Mouse (Mus musculus): ENCODE measurements at regions not wholly inside any gene's neighbourhood (a gene's known extent, or its start where the extent isn't known, plus 50 kb on each side); places are given as distances from the start of the nearest gene placed in this dataset.

DNA sequence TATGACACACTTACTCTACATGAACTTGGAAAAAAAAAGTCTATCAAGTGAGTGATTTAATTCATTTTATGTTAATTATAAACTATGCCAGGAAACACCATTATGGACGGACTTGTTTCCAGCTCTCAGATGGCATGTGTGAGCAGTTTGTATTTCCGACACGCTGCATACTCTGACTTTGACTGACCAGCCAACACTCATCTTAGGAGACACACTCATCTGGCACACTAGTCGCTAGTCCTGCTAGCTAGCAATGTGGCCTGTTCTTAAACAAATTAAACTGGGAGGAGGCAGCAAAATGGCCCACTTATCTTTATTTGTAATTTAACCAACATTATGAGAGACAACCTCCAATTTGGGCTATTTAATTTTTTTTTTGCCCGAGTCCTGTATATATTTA, 413.4 kb upstream of the Hnrnpa3 start:
- TF ChIP-seq CTCF (IDR thresholded peaks at IDR 0.05; ENCODE audit: extremely low read depth, insufficient read length, insufficient replicate concordance, low read depth, low read length) (no peak), POLR2A (IDR thresholded peaks at IDR 0.05; ENCODE audit: low read depth, low read length) (no peak)

All from small intestine, adult 2 months (tissue).